Mouse (Mus musculus) limb, embryonic 11.5 days (tissue): Measurements from ENCODE around the gene Gm21860. TPM values are rescaled to one million over a fixed set of nuclear protein-coding genes. Genes with fewer than 3 reads are reported as not detected.
"Not testable (repeated sequence)": the region's sequence is repeated elsewhere in the genome, so short reads cannot be mapped to it uniquely, and the experiment has no call there.

Source experiments
- ATAC-seq: fragments of 200-750 bp; cut with Nextera tagmentation; 2 replicates; pipeline ENCODE4 v1.8.0; 2017; ENCODE audit warnings: low read depth; ENCODE audit not compliant: insufficient number of reproducible peaks, low FRiP score, low TSS enrichment
- DNase-seq: peaks from one replicate; pipeline ENCODE4 v3.0.0-alpha.2; 2015; ENCODE audit warnings: low spot score
- H3K27ac ChIP-seq: fragments of 300-500 bp; sonication (generic); replicated peaks from 2 replicates; pipeline ENCODE4 v1.5.1; 2014; ENCODE audit warnings: low read depth, mild to moderate bottlenecking, low read length
- H3K27me3 ChIP-seq: fragments of 300-500 bp; sonication (generic); 2 replicates; pipeline ENCODE4 v1.6.1; 2014; ENCODE audit warnings: mild to moderate bottlenecking, low read length, mixed read lengths; ENCODE audit not compliant: control insufficient read depth, insufficient read depth
- H3K36me3 ChIP-seq: fragments of 300-500 bp; sonication (generic); 2 replicates; pipeline ENCODE4 v1.6.1; 2014; ENCODE audit warnings: mild to moderate bottlenecking, low read length, moderate library complexity, mixed read lengths; ENCODE audit not compliant: control insufficient read depth, insufficient read depth
- H3K4me1 ChIP-seq: fragments of 300-500 bp; sonication (generic); 2 replicates; pipeline ENCODE4 v1.6.1; 2014; ENCODE audit warnings: low read length, mixed read lengths; ENCODE audit not compliant: control insufficient read depth, insufficient read depth
- H3K4me2 ChIP-seq: fragments of 300-500 bp; sonication (generic); 2 replicates; pipeline ENCODE4 v1.6.1; 2014; ENCODE audit warnings: low read depth, mild to moderate bottlenecking, moderate library complexity; ENCODE audit not compliant: severe bottlenecking
- H3K4me3 ChIP-seq: fragments of 300-500 bp; sonication (generic); 2 replicates; pipeline ENCODE4 v1.5.1; 2014; ENCODE audit warnings: low read depth, low read length
- H3K9ac ChIP-seq: fragments of 300-500 bp; sonication (generic); 2 replicates; pipeline ENCODE4 v1.6.1; 2014; ENCODE audit warnings: mild to moderate bottlenecking, low read length
- H3K9me3 ChIP-seq: fragments of 300-500 bp; sonication (generic); 2 replicates; pipeline ENCODE4 v1.6.1; 2016; ENCODE audit warnings: low read length; ENCODE audit not compliant: control insufficient read depth
- WGBS: fragments of 180-500 bp; shearing (Covaris S2); extraction: QIAGEN DNeasy Blood & Tissue Kit; methylation state at CpG from one replicate; pipeline ENCODE4 v1.1.7; 2014; 5-methylcytosine and 5-hydroxymethylcytosine counted together
- polyA plus RNA-seq: library from polyadenylated mRNA; unstranded; fragments of >200 nt; fragmentation: Nextera tagmentation; extraction: Ambion mirVana; gene quantifications from 2 replicates; pipeline ENCODE4 v1.2.1, GENCODE M21; 2014

Gene Gm21860
- polyA plus RNA-seq, 1 experiment from 2014 or later = not detected

GRCm38 (mm10) chrY:90736217-90737000 lies 18.2 kb downstream of the Gm21860 start:
- 82% methylated on average over 6 of the region's 9 CpGs for WGBS
- H3K9ac ChIP-seq, H3K4me1 ChIP-seq, H3K4me3 ChIP-seq, H3K27me3 ChIP-seq, H3K27ac ChIP-seq, ATAC-seq, H3K4me2 ChIP-seq: not testable (repeated sequence)
- Histone ChIP-seq H3K9me3 (peaks cover 29% of the 10 kb centered on the region), H3K36me3 (peaks cover 25% of the 10 kb centered on the region)
- peak; percentile 41 for DNase-seq

GRCm38 (mm10) chrY:90735181-90735895 lies 19.3 kb downstream of the Gm21860 start:
- H3K27me3 ChIP-seq, DNase-seq, H3K4me1 ChIP-seq, H3K4me3 ChIP-seq, H3K9ac ChIP-seq, H3K4me2 ChIP-seq, ATAC-seq, H3K27ac ChIP-seq: not testable (repeated sequence)
- H3K36me3 ChIP-seq = peaks cover 19% of the 10 kb centered on the region
- 70% methylated on average over 4 of the region's 5 CpGs for WGBS
- H3K9me3 ChIP-seq = peaks cover 22% of the 10 kb centered on the region

- not testable (repeated sequence) for H3K27me3 ChIP-seq, H3K9ac ChIP-seq, H3K4me1 ChIP-seq, H3K36me3 ChIP-seq, H3K4me2 ChIP-seq, H3K4me3 ChIP-seq, ATAC-seq, H3K27ac ChIP-seq
- H3K9me3 ChIP-seq = peaks cover 12% of the 10 kb centered on the region
- WGBS = 69% methylated on average over 8 of the region's 8 CpGs
- DNase-seq = peak; percentile 44
Observed at GRCm38 (mm10) chrY:90734334-90734696, 20.3 kb downstream of the Gm21860 start.

GRCm38 (mm10) chrY:90733656-90734333 lies 20.8 kb downstream of the Gm21860 start:
- not testable (repeated sequence) for H3K27me3 ChIP-seq, DNase-seq, H3K27ac ChIP-seq, H3K9me3 ChIP-seq, H3K4me2 ChIP-seq, H3K4me3 ChIP-seq, H3K36me3 ChIP-seq, H3K9ac ChIP-seq, ATAC-seq, H3K4me1 ChIP-seq
- WGBS = 93% methylated on average over 8 of the region's 9 CpGs

GRCm38 (mm10) chrY:90732101-90732542 lies 22.5 kb downstream of the Gm21860 start:
- ATAC-seq (0 out of 2 replicates have a peak, but pooled peaks have one; percentile 47), DNase-seq (peak; percentile 80)
- not testable (repeated sequence) for H3K4me3 ChIP-seq, H3K4me2 ChIP-seq, H3K27ac ChIP-seq, H3K4me1 ChIP-seq, H3K9ac ChIP-seq, H3K27me3 ChIP-seq, H3K9me3 ChIP-seq, H3K36me3 ChIP-seq
- 57% methylated on average over 10 of the region's 10 CpGs for WGBS

- H3K27ac ChIP-seq, H3K36me3 ChIP-seq, H3K4me2 ChIP-seq, ATAC-seq, H3K9ac ChIP-seq, H3K4me1 ChIP-seq, H3K9me3 ChIP-seq, H3K4me3 ChIP-seq, H3K27me3 ChIP-seq, DNase-seq: not testable (repeated sequence)
- WGBS = 65% methylated on average over 1 of the region's 1 CpGs
Observed at GRCm38 (mm10) chrY:90731593-90731955, 23.0 kb downstream of the Gm21860 start.

- not testable (repeated sequence) for H3K4me2 ChIP-seq, H3K27ac ChIP-seq, H3K4me1 ChIP-seq, H3K9me3 ChIP-seq, H3K4me3 ChIP-seq, H3K36me3 ChIP-seq, H3K27me3 ChIP-seq, H3K9ac ChIP-seq
- 68% methylated on average over 17 of the region's 20 CpGs for WGBS
- peak; percentile 92 for ATAC-seq
- peak; percentile 61 for DNase-seq
Observed at GRCm38 (mm10) chrY:90730908-90731592, 23.6 kb downstream of the Gm21860 start.

- H3K36me3 ChIP-seq, H3K9me3 ChIP-seq, H3K4me2 ChIP-seq, DNase-seq, H3K27ac ChIP-seq, H3K4me1 ChIP-seq, H3K9ac ChIP-seq, ATAC-seq, H3K4me3 ChIP-seq, H3K27me3 ChIP-seq: not testable (repeated sequence)
- 71% methylated on average over 11 of the region's 12 CpGs for WGBS
Observed at GRCm38 (mm10) chrY:90729816-90730303, 24.8 kb downstream of the Gm21860 start.
